Mouse (Mus musculus) hindbrain, embryonic 14.5 days (tissue): ENCODE results near the gene Pitpnm1. TPM values are rescaled to one million over a fixed set of nuclear protein-coding genes. Genes with fewer than 3 reads are reported as not detected.

Experiments
- ATAC-seq: fragments of 200-750 bp; cut with Nextera tagmentation; 2 replicates; pipeline ENCODE4 v1.8.0; 2017; ENCODE audit warnings: moderate number of reproducible peaks, mild to moderate bottlenecking, moderate TSS enrichment, moderate library complexity; ENCODE audit not compliant: low FRiP score
- DNase-seq: peaks from one replicate; pipeline ENCODE4 v3.0.0-alpha.2; 2015; ENCODE audit warnings: low spot score
- H3K27ac ChIP-seq: fragments of 300-500 bp; sonication (generic); 2 replicates; pipeline ENCODE4 v1.5.1; 2014; ENCODE audit warnings: mild to moderate bottlenecking, moderate library complexity
- H3K27me3 ChIP-seq: fragments of 300-500 bp; sonication (generic); 2 replicates; pipeline ENCODE4 v1.6.1; 2014; ENCODE audit warnings: mild to moderate bottlenecking, low read length, mixed read lengths; ENCODE audit not compliant: control insufficient read depth, insufficient read depth
- H3K36me3 ChIP-seq: fragments of 300-500 bp; sonication (generic); replicated peaks from 2 replicates; pipeline ENCODE4 v1.6.1; 2014; ENCODE audit not compliant: control insufficient read depth, insufficient read depth
- H3K4me1 ChIP-seq: fragments of 300-500 bp; sonication (generic); replicated peaks from 2 replicates; pipeline ENCODE4 v1.6.1; 2014; ENCODE audit warnings: antibody characterized with exemption, low read length, mixed read lengths; ENCODE audit not compliant: control insufficient read depth, insufficient read depth
- H3K4me2 ChIP-seq: fragments of 300-500 bp; sonication (generic); replicated peaks from 2 replicates; pipeline ENCODE4 v1.6.1; 2014; ENCODE audit warnings: mild to moderate bottlenecking, moderate library complexity
- H3K4me3 ChIP-seq: fragments of 300-500 bp; sonication (generic); replicated peaks from 2 replicates; pipeline ENCODE4 v1.5.1; 2014; ENCODE audit warnings: mild to moderate bottlenecking, low read length
- H3K9ac ChIP-seq: fragments of 300-500 bp; sonication (generic); 2 replicates; pipeline ENCODE4 v1.6.1; 2014
- H3K9me3 ChIP-seq: fragments of 300-500 bp; sonication (generic); 2 replicates; pipeline ENCODE4 v1.6.1; 2016; ENCODE audit warnings: low read length; ENCODE audit not compliant: control insufficient read depth
- WGBS: fragments of 180-500 bp; shearing (Covaris S2); extraction: QIAGEN DNeasy Blood & Tissue Kit; methylation state at CpG from one replicate; pipeline ENCODE4 v1.1.7; 2014; 5-methylcytosine and 5-hydroxymethylcytosine counted together
- polyA plus RNA-seq: library from polyadenylated mRNA; unstranded; fragments of >200 nt; fragmentation: Nextera tagmentation; extraction: Ambion mirVana; gene quantifications from 2 replicates; pipeline ENCODE4 v1.2.1, GENCODE M21; 2014

Gene Pitpnm1
- polyA plus RNA-seq, 1 experiment from 2014 or later = 70.0 TPM

DNA sequence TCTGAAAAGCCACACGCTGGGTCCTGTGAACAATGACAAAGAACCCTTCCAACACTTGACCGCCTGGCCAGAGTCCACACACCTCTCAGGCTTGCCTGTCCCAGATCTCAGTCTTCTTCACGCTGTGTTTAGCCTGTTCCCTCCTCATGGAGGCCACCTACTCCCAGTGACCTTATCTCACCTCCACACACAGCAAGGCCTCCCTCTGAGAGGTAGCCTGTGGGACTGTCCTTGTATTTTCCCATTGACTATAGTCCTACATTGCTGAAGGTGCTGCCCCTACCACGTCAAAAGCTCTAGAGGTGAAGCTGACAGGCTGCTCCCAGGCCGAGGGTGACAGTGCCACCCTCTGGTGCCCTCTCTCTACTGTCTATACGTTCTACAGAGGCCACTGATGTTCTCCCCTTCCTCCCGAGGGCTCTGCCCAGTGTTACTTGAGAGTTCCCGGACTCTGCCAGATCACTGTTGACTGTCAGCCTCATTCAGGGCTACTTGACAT lies 19.2 kb upstream of the Pitpnm1 start:
- 75% methylated on average over 8 of the region's 8 CpGs for WGBS
- H3K27me3 ChIP-seq = no peaks in the 10 kb centered on the region
- H3K4me1 ChIP-seq = no peaks in the 10 kb centered on the region
- no peak overlapping the region for H3K9ac ChIP-seq
- ATAC-seq (no peak), DNase-seq (no peak)
- H3K36me3 ChIP-seq = no peaks in the 10 kb centered on the region
- no peak overlapping the region for H3K4me3 ChIP-seq
- no peaks in the 10 kb centered on the region for H3K9me3 ChIP-seq
- H3K27ac ChIP-seq = no peak overlapping the region
- H3K4me2 ChIP-seq = no peak overlapping the region

DNA sequence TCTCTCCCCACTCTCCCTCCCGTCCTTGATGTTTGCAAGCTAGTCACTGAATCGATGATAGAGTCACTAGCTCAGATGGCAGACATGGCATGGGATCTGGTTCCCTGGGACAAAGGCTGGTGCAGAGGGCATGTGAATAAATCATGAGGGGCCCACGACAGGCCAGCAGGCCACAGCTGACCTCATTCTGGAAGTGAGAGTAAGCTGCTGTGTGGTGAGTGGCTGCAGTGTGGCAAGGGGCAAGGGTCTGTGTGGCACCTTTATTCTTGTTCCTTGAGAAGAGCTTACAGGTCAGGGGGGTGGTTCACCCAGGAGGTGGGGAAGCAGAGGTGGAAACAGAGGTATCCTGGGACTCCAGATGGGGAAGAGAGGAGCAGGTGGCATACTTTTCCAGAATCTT lies 18.4 kb upstream of the Pitpnm1 start, which contains the start of gene Cabp2:
Gene Cabp2 (plus strand): TSS at position 185 of the 400 bp plus-strand sequence.
- H3K4me1 ChIP-seq = no peaks in the 10 kb centered on the region
- no peak within 1 kb of the TSS for H3K9ac ChIP-seq
- no peaks in the 10 kb centered on the region for H3K36me3 ChIP-seq
- no peak within 1 kb of the TSS for H3K4me2 ChIP-seq
- H3K4me3 ChIP-seq = no peak within 1 kb of the TSS
- DNase-seq (no peak), ATAC-seq (no peak)
- no peaks in the 10 kb centered on the region for H3K27me3 ChIP-seq
- WGBS = 54% methylated on average over 3 of the region's 3 CpGs
- H3K27ac ChIP-seq = no peak within 1 kb of the TSS
- no peaks in the 10 kb centered on the region for H3K9me3 ChIP-seq

DNA sequence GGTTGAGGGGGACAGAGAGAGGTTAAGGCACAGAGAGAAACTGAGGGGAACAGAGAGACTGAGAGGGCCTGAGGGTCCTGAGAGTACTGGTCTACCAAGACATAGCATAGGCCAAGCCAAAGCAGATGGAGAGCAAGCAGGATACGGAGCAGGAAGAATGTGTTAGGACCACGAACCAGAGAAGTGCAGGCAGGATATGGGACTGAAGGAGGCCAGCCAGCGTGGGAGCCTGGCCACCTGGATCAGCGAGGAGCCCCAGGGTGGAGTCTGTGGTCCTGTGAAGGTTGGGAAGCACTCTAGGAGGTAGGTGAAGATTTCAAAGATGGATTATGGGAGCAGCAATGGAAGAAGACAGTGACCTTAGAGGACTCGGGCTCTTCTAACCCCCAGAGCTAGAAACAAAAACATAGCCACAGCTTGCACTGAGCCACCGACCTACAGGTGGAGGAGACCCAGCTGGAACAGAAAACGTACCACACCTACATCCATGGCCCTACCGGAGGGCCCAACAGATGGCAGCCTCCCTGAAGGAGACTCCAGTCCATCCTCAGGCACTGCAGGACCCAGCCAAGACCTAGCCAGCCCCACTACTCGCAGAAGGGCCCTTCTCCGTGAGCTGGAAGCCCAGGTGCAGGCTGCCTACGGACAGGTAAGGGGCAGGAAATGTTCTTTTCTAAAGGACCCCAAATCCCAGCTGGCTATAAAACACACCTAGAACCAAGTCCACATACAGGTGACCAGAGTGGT lies 17.4 kb upstream of the Pitpnm1 start:
- DNase-seq = no peak

DNA sequence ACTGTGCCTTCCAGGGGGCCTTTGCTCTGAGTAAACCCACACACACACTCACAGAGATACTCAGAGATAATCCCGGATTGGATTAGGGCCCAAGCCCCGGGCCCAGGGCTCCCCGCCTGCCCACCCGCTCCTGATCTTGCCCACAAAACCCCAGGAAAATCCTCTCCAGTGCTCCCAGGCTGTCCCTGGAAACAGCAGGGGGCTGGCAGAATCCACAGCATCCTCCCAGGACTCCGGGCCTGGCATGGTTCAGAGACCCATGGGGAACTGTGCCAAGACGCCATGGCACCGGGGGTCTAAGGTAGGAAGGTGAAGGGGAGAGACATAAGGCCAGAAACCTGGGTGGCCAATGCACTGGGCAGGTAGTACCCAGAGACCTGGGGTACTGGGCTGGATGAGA lies 16.5 kb upstream of the Pitpnm1 start:
- 79% methylated on average over 7 of the region's 7 CpGs for WGBS
- Histone ChIP-seq H3K27ac (no peak overlapping the region), H3K36me3 (no peaks in the 10 kb centered on the region), H3K4me1 (no peaks in the 10 kb centered on the region), H3K4me3 (no peak overlapping the region), H3K4me2 (no peak overlapping the region), H3K9me3 (no peaks in the 10 kb centered on the region), H3K9ac (no peak overlapping the region), H3K27me3 (no peaks in the 10 kb centered on the region)
- ATAC-seq (no peak), DNase-seq (no peak)

More for the DNA sequence above, 17.4 kb upstream of the Pitpnm1 start:
- ATAC-seq = no peak
- Histone ChIP-seq H3K36me3 (no peaks in the 10 kb centered on the region), H3K27ac (no peak overlapping the region), H3K27me3 (no peaks in the 10 kb centered on the region), H3K4me3 (no peak overlapping the region), H3K9me3 (no peaks in the 10 kb centered on the region), H3K4me1 (no peaks in the 10 kb centered on the region), H3K4me2 (no peak overlapping the region), H3K9ac (no peak overlapping the region)
- WGBS = 92% methylated on average over 11 of the region's 11 CpGs

DNA sequence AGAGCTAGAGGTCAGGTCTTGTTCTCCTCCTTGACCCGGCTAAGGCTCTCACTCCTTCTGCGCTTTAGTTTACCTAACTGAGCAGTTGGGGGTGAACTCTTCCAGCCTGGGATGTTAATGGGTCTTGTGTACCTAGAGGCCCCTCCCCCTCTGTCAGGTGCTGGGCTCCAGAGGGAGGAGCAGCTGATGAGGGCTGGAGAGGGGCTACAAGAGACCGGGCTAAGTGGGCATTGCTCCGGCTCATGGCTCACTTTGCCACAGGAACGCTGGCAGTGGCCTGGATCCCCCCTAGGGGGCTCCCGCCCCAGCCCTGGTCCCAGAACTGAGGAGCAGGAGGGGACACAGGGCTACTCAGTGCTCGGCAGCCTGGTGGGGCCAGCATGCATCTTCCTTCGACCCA lies 16.0 kb upstream of the Pitpnm1 start:
- DNase-seq (no peak), ATAC-seq (no peak)
- Histone ChIP-seq H3K9ac (no peak overlapping the region), H3K4me2 (no peak overlapping the region), H3K36me3 (no peaks in the 10 kb centered on the region), H3K27ac (no peak overlapping the region), H3K9me3 (no peaks in the 10 kb centered on the region), H3K27me3 (no peaks in the 10 kb centered on the region), H3K4me1 (no peaks in the 10 kb centered on the region), H3K4me3 (no peak overlapping the region)
- 29% methylated on average over 8 of the region's 8 CpGs for WGBS

DNA sequence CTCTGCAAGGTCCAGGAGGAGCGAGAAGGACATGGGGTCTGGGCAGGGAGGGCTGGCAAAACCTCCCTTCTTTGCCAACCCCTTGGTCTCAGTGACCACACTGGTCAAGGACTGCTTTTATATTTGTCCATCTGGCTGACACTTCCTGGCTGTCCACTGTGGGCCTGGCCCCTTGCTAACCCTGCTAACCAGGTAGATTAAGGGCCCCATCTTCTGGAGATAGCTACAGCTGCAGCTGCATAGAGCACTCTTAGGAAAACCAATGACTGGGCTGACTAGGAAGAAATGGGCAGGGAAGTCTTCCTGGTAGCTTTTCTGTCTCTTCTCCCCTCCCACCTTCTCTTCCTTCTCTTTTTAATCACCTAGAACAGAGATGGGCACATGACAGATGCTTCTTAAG lies 14.8 kb upstream of the Pitpnm1 start:
- Histone ChIP-seq H3K4me1 (no peaks in the 10 kb centered on the region), H3K9ac (no peak overlapping the region), H3K27me3 (no peaks in the 10 kb centered on the region), H3K4me3 (no peak overlapping the region), H3K9me3 (no peaks in the 10 kb centered on the region), H3K36me3 (no peaks in the 10 kb centered on the region), H3K4me2 (no peak overlapping the region), H3K27ac (no peak overlapping the region)
- WGBS = 94% methylated on average over 1 of the region's 1 CpGs
- ATAC-seq (no peak), DNase-seq (no peak)

DNA sequence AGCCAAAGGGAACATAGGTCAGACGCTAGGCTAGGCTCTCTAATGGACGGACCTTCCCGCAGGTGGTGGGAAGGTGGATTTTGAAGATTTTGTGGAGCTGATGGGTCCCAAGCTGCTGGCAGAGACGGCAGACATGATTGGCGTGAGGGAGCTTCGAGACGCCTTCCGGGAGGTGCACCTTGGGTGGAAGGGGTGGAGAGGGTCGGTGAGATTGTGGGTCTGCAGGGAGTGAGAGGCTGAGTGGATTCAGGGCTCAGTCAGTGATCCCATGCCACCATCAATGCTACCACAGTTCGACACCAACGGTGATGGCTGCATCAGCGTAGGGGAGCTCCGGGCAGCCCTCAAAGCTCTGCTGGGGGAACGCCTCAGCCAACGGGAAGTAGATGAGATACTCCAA lies 13.6 kb upstream of the Pitpnm1 start:
- Histone ChIP-seq H3K4me2 (no peak overlapping the region), H3K4me1 (no peaks in the 10 kb centered on the region), H3K36me3 (no peaks in the 10 kb centered on the region), H3K9ac (no peak overlapping the region), H3K27ac (no peak overlapping the region), H3K27me3 (no peaks in the 10 kb centered on the region), H3K4me3 (no peak overlapping the region), H3K9me3 (no peaks in the 10 kb centered on the region)
- ATAC-seq (no peak), DNase-seq (no peak)
- WGBS = 90% methylated on average over 15 of the region's 15 CpGs

DNA sequence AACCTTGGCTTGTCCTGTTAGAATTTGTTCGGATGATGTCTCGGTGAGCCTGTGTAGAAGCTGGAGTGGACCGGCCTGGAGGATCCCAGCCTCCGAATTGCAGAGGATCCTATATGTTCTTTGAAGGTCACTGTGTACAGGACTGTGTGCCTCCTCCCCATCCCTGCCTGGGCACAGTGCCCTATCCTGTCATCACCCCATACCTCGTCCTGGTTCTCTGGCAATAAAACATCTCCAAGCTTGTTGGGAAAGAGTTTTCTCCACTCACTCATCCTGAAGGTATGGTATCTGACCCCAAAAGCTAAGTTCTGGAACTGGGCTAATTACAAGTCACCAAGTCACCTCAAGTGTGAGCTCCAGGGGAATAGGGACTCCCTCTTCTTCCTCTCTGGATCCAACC lies 12.7 kb upstream of the Pitpnm1 start:
- no peak overlapping the region for H3K4me2 ChIP-seq
- ATAC-seq = no peak

DNA sequence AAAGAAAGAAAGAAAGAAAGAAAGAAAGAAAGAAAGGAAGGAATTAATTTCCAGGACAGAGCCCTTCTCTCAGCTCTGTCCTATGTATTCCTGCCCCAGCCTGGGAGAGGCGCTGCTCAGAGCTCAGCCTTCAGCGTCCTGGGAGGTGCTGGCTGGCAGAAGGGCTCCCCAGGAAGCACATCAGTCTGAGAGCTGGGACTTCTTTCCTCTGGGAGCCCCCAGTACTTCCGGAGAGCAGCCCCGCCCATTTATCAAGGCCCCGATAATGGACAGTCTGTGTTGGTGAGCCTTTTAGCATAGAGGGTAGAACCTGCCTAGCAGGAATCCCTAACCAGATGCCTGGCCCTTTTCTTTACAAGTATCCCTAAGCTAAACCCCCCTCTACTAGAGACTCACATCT lies 11.7 kb upstream of the Pitpnm1 start:
- WGBS = 60% methylated on average over 5 of the region's 5 CpGs

More for the DNA sequence above, 12.7 kb upstream of the Pitpnm1 start:
- Histone ChIP-seq H3K27ac (no peak overlapping the region), H3K27me3 (no peaks in the 10 kb centered on the region), H3K4me3 (no peak overlapping the region), H3K9me3 (no peaks in the 10 kb centered on the region), H3K9ac (no peak overlapping the region), H3K36me3 (no peaks in the 10 kb centered on the region), H3K4me1 (no peaks in the 10 kb centered on the region)
- DNase-seq = no peak
- 90% methylated on average over 5 of the region's 5 CpGs for WGBS

More for the DNA sequence above, 11.7 kb upstream of the Pitpnm1 start:
- Histone ChIP-seq H3K27ac (no peak overlapping the region), H3K36me3 (no peaks in the 10 kb centered on the region), H3K27me3 (no peaks in the 10 kb centered on the region), H3K4me1 (no peaks in the 10 kb centered on the region), H3K9me3 (no peaks in the 10 kb centered on the region), H3K4me3 (no peak overlapping the region), H3K4me2 (no peak overlapping the region), H3K9ac (no peak overlapping the region)
- DNase-seq (no peak), ATAC-seq (no peak)
